Mouse (Mus musculus) bone marrow, adult 2 months (tissue): ENCODE data around the gene Mllt6. TPM values are rescaled to one million over a fixed set of nuclear protein-coding genes. Genes with fewer than 3 reads are reported as not detected.
"Not testable (repeated sequence)": the region's sequence is repeated elsewhere in the genome, so short reads cannot be mapped to it uniquely, and the experiment has no call there.

Source experiments
- H3K27ac ChIP-seq: fragments of 200-500 bp; 2 replicates; pipeline ENCODE4 v1.5.1; 2012; ENCODE audit warnings: low read depth, mild to moderate bottlenecking, control low read depth, inconsistent platforms, low read length; ENCODE audit not compliant: control insufficient read depth, poor library complexity, insufficient read depth
- H3K4me1 ChIP-seq: fragments of 200-500 bp; 2 replicates; pipeline ENCODE4 v1.6.1; 2011; ENCODE audit warnings: low read length; ENCODE audit not compliant: control insufficient read depth, insufficient read depth
- H3K4me3 ChIP-seq: fragments of 200-500 bp; replicated peaks from 2 replicates; pipeline ENCODE3; 2011; ENCODE audit warnings: mild to moderate bottlenecking, low read depth, low read length, control low read depth; ENCODE audit not compliant: control insufficient read depth
- CTCF ChIP-seq: fragments of 200-500 bp; IDR thresholded peaks from 2 replicates; pipeline ENCODE4 v1.5.1; 2011; ENCODE audit warnings: low read length, control low read depth; ENCODE audit not compliant: control insufficient read depth, insufficient read depth
- POLR2A ChIP-seq: fragments of 200-500 bp; IDR thresholded peaks from 2 replicates; pipeline ENCODE4 v1.6.1; 2011; ENCODE audit warnings: low read depth, mild to moderate bottlenecking, control low read depth, low read length, borderline replicate concordance; ENCODE audit not compliant: control insufficient read depth
- WGBS: fragments of 180-500 bp; shearing (Covaris S2); methylation state at CpG from one replicate; pipeline ENCODE4 v1.1.7; 2018; 5-methylcytosine and 5-hydroxymethylcytosine counted together
- polyA plus RNA-seq: library from polyadenylated mRNA; stranded (reverse); fragments of >200 nt; gene quantifications from 2 replicates; pipeline ENCODE4 v1.2.4, GENCODE M21; 2011; ENCODE audit warnings: low replicate concordance; ENCODE audit not compliant: missing spikeins, insufficient read depth, insufficient read length

The Mllt6 gene
- polyA plus RNA-seq, 1 experiment: 23.7 TPM

GRCm38 (mm10) chr11:97717369-97718280 lies 54.4 kb downstream of the Mllt6 start:
- Histone ChIP-seq H3K4me3 (peak overlapping the region; percentile 18), H3K27ac (peak overlapping the region; percentile 87), H3K4me1 (peaks cover 5% of the 10 kb centered on the region; the same call in 1 of the 2 replicates)
- 68% methylated on average over 26 of the region's 26 CpGs for WGBS
- TF ChIP-seq CTCF (no peak), POLR2A (no peak)

GRCm38 (mm10) chr11:97718281-97718860 lies 55.2 kb downstream of the Mllt6 start:
- H3K27ac ChIP-seq: peak overlapping the region; percentile 87
- WGBS: 8% methylated on average over 15 of the region's 15 CpGs

GRCm38 (mm10) chr11:97719041-97719440 lies 55.8 kb downstream of the Mllt6 start:
- Histone ChIP-seq H3K4me1 (peaks cover 10% of the 10 kb centered on the region), H3K4me3 (no peak overlapping the region), H3K27ac (peak overlapping the region; percentile 87)
- TF ChIP-seq POLR2A: no peak
- no peak for TF ChIP-seq CTCF
- WGBS: 68% methylated on average over 4 of the region's 4 CpGs

More at GRCm38 (mm10) chr11:97718281-97718860, 55.2 kb downstream of the Mllt6 start:
- no peak for TF ChIP-seq CTCF
- TF ChIP-seq POLR2A: no peak
- peak overlapping the region; percentile 18 for H3K4me3 ChIP-seq
- H3K4me1 ChIP-seq: peaks cover 5% of the 10 kb centered on the region; the same call in 1 of the 2 replicates

GRCm38 (mm10) chr11:97721338-97721737 lies 58.1 kb downstream of the Mllt6 start:
- TF ChIP-seq CTCF: no peak
- TF ChIP-seq POLR2A: no peak
- WGBS: 88% methylated on average over 4 of the region's 4 CpGs
- H3K27ac ChIP-seq: no peak overlapping the region
- peaks cover 8% of the 10 kb centered on the region for H3K4me1 ChIP-seq
- no peak overlapping the region for H3K4me3 ChIP-seq

GRCm38 (mm10) chr11:97723709-97724108 lies 60.5 kb downstream of the Mllt6 start:
- WGBS: 20% methylated on average over 7 of the region's 7 CpGs
- no peak overlapping the region for H3K27ac ChIP-seq
- TF ChIP-seq POLR2A: no peak

GRCm38 (mm10) chr11:97728311-97728710 lies 65.1 kb downstream of the Mllt6 start:
- WGBS: 13% methylated on average over 7 of the region's 7 CpGs
- H3K4me3 ChIP-seq: peak overlapping the region; percentile 16
- no peak for TF ChIP-seq POLR2A
- TF ChIP-seq CTCF: peak; percentile 2; the same call in 1 of the 2 replicates
- H3K4me1 ChIP-seq: peaks cover 17% of the 10 kb centered on the region
- H3K27ac ChIP-seq: peak overlapping the region; percentile 91

More at GRCm38 (mm10) chr11:97723709-97724108, 60.5 kb downstream of the Mllt6 start:
- peaks cover 16% of the 10 kb centered on the region for H3K4me1 ChIP-seq
- H3K4me3 ChIP-seq: no peak overlapping the region

GRCm38 (mm10) chr11:97728730-97729129 lies 65.5 kb downstream of the Mllt6 start:
- H3K27ac ChIP-seq: peak overlapping the region; percentile 91
- 30% methylated on average over 7 of the region's 7 CpGs for WGBS
- no peak for TF ChIP-seq CTCF
- no peak for TF ChIP-seq POLR2A
- peaks cover 15% of the 10 kb centered on the region for H3K4me1 ChIP-seq
- H3K4me3 ChIP-seq: peak overlapping the region; percentile 16

- TF ChIP-seq CTCF (no peak), POLR2A (no peak)
- WGBS: 55% methylated on average over 10 of the region's 10 CpGs
- Histone ChIP-seq H3K4me3 (no peak overlapping the region), H3K4me1 (peaks cover 3% of the 10 kb centered on the region), H3K27ac (no peak overlapping the region)
Observed at GRCm38 (mm10) chr11:97733689-97734088, 70.5 kb downstream of the Mllt6 start.

- H3K4me3 ChIP-seq, H3K27ac ChIP-seq, H3K4me1 ChIP-seq: not testable (repeated sequence)
- 66% methylated on average over 5 of the region's 5 CpGs for WGBS
Observed at GRCm38 (mm10) chr11:97734810-97735209, 71.6 kb downstream of the Mllt6 start.
